Mouse (Mus musculus) intestine, embryonic 16.5 days (tissue): ENCODE results near the gene Cry2. TPM values are rescaled to one million over a fixed set of nuclear protein-coding genes. Genes with fewer than 3 reads are reported as not detected.

Source experiments
- ATAC-seq: fragments of 200-750 bp; cut with Nextera tagmentation; 2 replicates; pipeline ENCODE4 v1.8.0; 2017; ENCODE audit warnings: moderate TSS enrichment, moderate library complexity
- H3K27ac ChIP-seq: fragments of 300-500 bp; sonication (generic); 2 replicates; pipeline ENCODE4 v1.5.1; 2014; ENCODE audit warnings: mild to moderate bottlenecking, low read length
- H3K27me3 ChIP-seq: fragments of 300-500 bp; sonication (generic); replicated peaks from 2 replicates; pipeline ENCODE4 v1.6.1; 2014; ENCODE audit warnings: low read length, control low read depth, mixed read lengths; ENCODE audit not compliant: control insufficient read depth, insufficient read depth
- H3K36me3 ChIP-seq: fragments of 300-500 bp; sonication (generic); 2 replicates; pipeline ENCODE4 v1.6.1; 2014; ENCODE audit warnings: low read length, control low read depth; ENCODE audit not compliant: control insufficient read depth, insufficient read depth
- H3K4me1 ChIP-seq: fragments of 300-500 bp; sonication (generic); 2 replicates; pipeline ENCODE4 v1.6.1; 2014; ENCODE audit warnings: low read length, control low read depth, mixed read lengths; ENCODE audit not compliant: control insufficient read depth, insufficient read depth
- H3K4me2 ChIP-seq: fragments of 300-500 bp; sonication (generic); 2 replicates; pipeline ENCODE4 v1.6.1; 2014; ENCODE audit warnings: low read depth, low read length, control low read depth
- H3K4me3 ChIP-seq: fragments of 300-500 bp; sonication (generic); 2 replicates; pipeline ENCODE4 v1.5.1; 2014; ENCODE audit warnings: mild to moderate bottlenecking, low read length
- H3K9ac ChIP-seq: fragments of 300-500 bp; sonication (generic); 2 replicates; pipeline ENCODE4 v1.6.1; 2014; ENCODE audit warnings: low read depth, low read length
- H3K9me3 ChIP-seq: fragments of 300-500 bp; sonication (generic); 2 replicates; pipeline ENCODE4 v1.6.1; 2016; ENCODE audit warnings: low read length, control low read depth; ENCODE audit not compliant: control insufficient read depth
- WGBS: fragments of 180-500 bp; shearing (Covaris S2); extraction: QIAGEN DNeasy Blood & Tissue Kit; methylation state at CpG from one replicate; pipeline ENCODE4 v1.1.7; 2014; 5-methylcytosine and 5-hydroxymethylcytosine counted together
- polyA plus RNA-seq: library from polyadenylated mRNA; unstranded; fragments of >200 nt; fragmentation: Nextera tagmentation; extraction: Ambion mirVana; gene quantifications from 2 replicates; pipeline ENCODE4 v1.2.1, GENCODE M21; 2015

Cry2 gene
- polyA plus RNA-seq, 1 experiment from 2014 or later, result 15.3 TPM

DNA sequence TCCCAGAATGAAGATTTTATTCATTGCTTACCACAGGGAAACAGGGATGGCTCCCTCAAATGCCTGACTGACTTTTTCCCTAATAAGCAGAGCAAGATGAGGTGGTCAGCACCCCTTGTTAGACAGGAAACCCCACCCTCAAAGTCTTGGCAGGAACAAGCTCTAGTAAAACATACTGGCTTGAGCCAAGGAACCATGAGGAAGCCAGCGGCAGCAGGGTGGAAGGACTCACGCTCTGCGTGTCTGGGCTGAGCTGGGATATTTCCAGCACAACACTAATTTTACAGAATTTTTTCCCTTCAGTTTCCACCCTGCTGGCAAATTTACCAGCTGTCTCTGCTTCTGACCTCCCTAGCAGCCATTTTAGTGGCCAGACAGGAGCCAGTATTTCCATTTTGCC, 7.4 kb downstream of the Cry2 start:
- Histone ChIP-seq H3K36me3 (peaks cover 9% of the 10 kb centered on the region), H3K27me3 (no peaks in the 10 kb centered on the region), H3K27ac (peak overlapping the region; percentile 30), H3K4me1 (peaks cover 40% of the 10 kb centered on the region), H3K9me3 (no peaks in the 10 kb centered on the region), H3K4me2 (no peak overlapping the region), H3K9ac (no peak overlapping the region), H3K4me3 (no peak overlapping the region)
- no peak for ATAC-seq
- WGBS, result 65% methylated on average over 3 of the region's 3 CpGs

- H3K27me3 ChIP-seq, result no peaks in the 10 kb centered on the region
- no peak for ATAC-seq
- H3K4me3 ChIP-seq, result no peak overlapping the region
- peak overlapping the region; percentile 64; the same call in 1 of the 2 replicates for H3K27ac ChIP-seq
- peaks cover 32% of the 10 kb centered on the region for H3K4me1 ChIP-seq
- H3K4me2 ChIP-seq, result no peak overlapping the region
- H3K9me3 ChIP-seq, result no peaks in the 10 kb centered on the region
- no peak overlapping the region for H3K9ac ChIP-seq
- WGBS, result 71% methylated on average over 4 of the region's 4 CpGs
- H3K36me3 ChIP-seq, result peaks cover 13% of the 10 kb centered on the region
Observed at GRCm38 (mm10) chr2:92425366-92425765, 8.5 kb downstream of the Cry2 start.

GRCm38 (mm10) chr2:92424462-92425308, 9.2 kb downstream of the Cry2 start:
- ATAC-seq, result peak; percentile 52
- Histone ChIP-seq H3K4me1 (peaks cover 28% of the 10 kb centered on the region), H3K9ac (no peak overlapping the region), H3K4me3 (no peak overlapping the region), H3K27me3 (no peaks in the 10 kb centered on the region), H3K4me2 (no peak overlapping the region), H3K36me3 (peaks cover 13% of the 10 kb centered on the region), H3K27ac (peak overlapping the region; percentile 64), H3K9me3 (no peaks in the 10 kb centered on the region)
- WGBS, result 64% methylated on average over 9 of the region's 9 CpGs

DNA sequence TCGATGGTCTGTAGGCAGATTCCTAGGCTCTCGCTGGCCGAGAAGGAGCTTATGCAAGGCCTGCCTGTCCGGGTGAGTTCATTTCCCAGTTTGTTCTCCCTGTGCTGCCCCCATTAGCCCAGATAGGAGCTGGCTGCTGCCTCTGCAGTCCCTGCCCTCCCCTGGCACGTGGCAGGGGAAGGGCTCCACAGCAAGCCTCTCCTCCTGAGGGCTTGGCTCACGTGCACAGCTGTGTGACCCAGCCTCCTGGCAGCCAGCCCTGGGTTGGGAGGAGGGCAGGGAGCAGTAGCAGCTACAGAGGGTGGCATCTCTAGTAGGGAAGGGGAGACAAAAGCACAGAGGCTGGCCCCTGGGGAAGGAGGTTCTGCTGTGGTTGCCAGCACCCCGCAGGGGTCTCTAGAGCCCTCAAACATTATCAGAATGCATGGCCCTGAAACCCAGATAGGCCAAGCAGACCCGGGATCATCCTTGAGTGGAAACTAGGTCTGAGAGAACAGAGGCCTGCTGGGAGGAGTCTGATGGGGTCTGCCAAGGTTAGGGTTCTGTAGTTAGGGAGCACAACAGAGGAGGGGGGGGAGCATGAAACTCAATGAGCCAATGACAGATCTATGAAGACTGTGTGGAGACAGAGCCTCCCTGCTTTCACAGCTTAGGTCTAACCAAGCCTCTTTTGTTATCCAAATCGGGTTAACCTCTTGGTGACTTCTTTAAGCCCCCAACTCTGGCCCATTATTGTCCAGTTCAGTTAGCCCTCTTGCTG, 10.0 kb downstream of the Cry2 start:
- no peak overlapping the region for H3K4me3 ChIP-seq
- peaks cover 16% of the 10 kb centered on the region for H3K36me3 ChIP-seq
- 73% methylated on average over 9 of the region's 9 CpGs for WGBS
- H3K9ac ChIP-seq, result no peak overlapping the region
- 0 out of 2 replicates have a peak overlapping the region, but pooled peaks have one; percentile 64 for H3K27ac ChIP-seq
- H3K4me2 ChIP-seq, result no peak overlapping the region
- H3K4me1 ChIP-seq, result peaks cover 24% of the 10 kb centered on the region
- H3K27me3 ChIP-seq, result no peaks in the 10 kb centered on the region
- ATAC-seq, result 0 out of 2 replicates have a peak, but pooled peaks have one; percentile 25
- H3K9me3 ChIP-seq, result no peaks in the 10 kb centered on the region

DNA sequence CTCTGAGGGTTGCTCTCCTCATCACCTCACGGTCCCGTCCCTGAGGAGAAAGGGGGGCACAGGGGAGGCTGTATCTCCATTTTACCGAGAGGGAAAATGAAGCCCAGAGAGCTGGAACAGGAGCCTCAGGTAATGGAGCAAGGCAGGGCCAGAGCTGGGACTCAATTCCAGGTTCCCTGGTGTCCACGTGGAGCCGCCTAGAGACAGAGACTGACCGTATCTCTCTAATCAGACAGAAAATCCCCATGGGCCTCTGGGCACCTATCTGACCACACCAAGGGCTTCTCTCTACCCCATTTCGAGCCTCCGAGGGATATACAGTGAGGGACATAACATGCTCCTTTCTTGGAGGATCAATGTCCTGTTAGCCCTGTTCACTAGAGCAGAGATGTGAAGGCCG, 10.7 kb downstream of the Cry2 start:
- Histone ChIP-seq H3K36me3 (peaks cover 18% of the 10 kb centered on the region), H3K9me3 (no peaks in the 10 kb centered on the region), H3K27ac (no peak overlapping the region), H3K4me2 (no peak overlapping the region), H3K4me3 (no peak overlapping the region), H3K9ac (no peak overlapping the region), H3K27me3 (no peaks in the 10 kb centered on the region), H3K4me1 (peaks cover 23% of the 10 kb centered on the region)
- WGBS, result 92% methylated on average over 9 of the region's 9 CpGs
- no peak for ATAC-seq

- Histone ChIP-seq H3K4me1 (peaks cover 20% of the 10 kb centered on the region), H3K9ac (no peak overlapping the region), H3K4me3 (no peak overlapping the region), H3K27ac (no peak overlapping the region), H3K27me3 (no peaks in the 10 kb centered on the region), H3K4me2 (no peak overlapping the region), H3K9me3 (no peaks in the 10 kb centered on the region), H3K36me3 (peaks cover 18% of the 10 kb centered on the region)
- 68% methylated on average over 10 of the region's 10 CpGs for WGBS
- no peak for ATAC-seq
Observed at GRCm38 (mm10) chr2:92422388-92423135, 11.3 kb downstream of the Cry2 start.

DNA sequence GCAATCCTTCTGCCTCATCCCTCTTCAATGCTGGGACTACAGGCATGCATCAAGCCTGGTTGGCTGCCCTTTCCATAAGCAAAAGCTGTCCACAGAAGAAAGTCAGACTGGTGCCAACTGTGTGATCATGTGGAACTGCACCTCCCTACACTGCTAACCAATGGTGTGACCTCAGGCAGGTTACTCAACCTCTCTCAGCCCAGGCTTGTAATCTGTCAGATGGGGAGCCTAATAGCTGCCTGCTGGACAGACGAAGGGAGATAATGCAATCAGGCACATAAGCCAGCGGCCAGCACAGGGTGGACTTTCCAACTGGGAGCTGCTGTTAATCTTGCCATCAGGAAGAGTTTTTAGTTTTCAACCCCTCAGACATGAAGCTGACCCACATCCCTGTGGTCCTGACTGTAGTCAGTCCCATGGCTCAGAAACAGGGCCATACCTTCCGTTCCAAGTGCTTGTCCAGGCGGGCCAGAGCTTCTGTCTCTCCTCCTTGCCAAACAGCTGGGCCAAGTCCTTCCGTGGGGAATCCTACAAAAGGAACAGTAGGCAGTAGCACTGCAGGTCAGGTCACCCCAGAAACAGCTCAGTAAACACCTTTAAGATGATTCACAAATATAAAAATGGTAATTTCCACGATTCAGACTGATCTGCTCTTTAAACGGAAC, 12.0 kb downstream of the Cry2 start:
- Histone ChIP-seq H3K9ac (no peak overlapping the region), H3K4me1 (peaks cover 16% of the 10 kb centered on the region), H3K27me3 (no peaks in the 10 kb centered on the region), H3K4me3 (no peak overlapping the region), H3K9me3 (no peaks in the 10 kb centered on the region), H3K27ac (no peak overlapping the region), H3K4me2 (no peak overlapping the region), H3K36me3 (peaks cover 18% of the 10 kb centered on the region)
- 87% methylated on average over 7 of the region's 7 CpGs for WGBS
- no peak for ATAC-seq

DNA sequence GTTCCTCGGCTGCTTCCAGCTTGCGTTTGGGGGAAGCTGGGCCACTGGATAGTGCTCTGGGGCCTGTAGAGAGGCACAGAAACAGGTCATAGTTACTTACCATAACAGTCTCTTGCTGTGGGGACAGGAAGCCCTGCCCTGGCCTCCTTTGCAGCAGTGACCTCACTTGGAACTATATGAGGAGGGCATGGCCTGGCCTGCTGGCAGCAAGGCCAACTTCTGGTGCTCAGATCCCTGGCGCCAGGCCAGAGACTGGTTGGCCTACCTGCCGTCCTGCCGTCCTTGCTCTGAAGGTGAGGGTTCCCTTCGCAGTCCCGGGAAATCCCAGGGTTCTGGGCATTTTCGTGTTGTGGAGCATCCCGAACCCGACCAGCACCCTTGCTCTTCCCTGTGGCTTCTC, 22.1 kb downstream of the Cry2 start:
- H3K9me3 ChIP-seq, result no peaks in the 10 kb centered on the region
- no peak overlapping the region for H3K9ac ChIP-seq
- no peak for ATAC-seq
- H3K4me1 ChIP-seq, result no peaks in the 10 kb centered on the region
- 89% methylated on average over 10 of the region's 10 CpGs for WGBS
- no peak overlapping the region for H3K27ac ChIP-seq
- H3K36me3 ChIP-seq, result peaks cover 16% of the 10 kb centered on the region
- no peak overlapping the region for H3K4me3 ChIP-seq
- no peaks in the 10 kb centered on the region for H3K27me3 ChIP-seq
- no peak overlapping the region for H3K4me2 ChIP-seq
